Mouse (Mus musculus) kidney, adult 18-20 months (tissue): ENCODE data around the gene Nelfb.
A peak's percentile ranks its signal among the peaks of the same experiment; 100 is the strongest.

Experiments used
- DNase-seq: peaks from one replicate; pipeline ENCODE4 v3.0.0; 2021

Gene Nelfb

DNA sequence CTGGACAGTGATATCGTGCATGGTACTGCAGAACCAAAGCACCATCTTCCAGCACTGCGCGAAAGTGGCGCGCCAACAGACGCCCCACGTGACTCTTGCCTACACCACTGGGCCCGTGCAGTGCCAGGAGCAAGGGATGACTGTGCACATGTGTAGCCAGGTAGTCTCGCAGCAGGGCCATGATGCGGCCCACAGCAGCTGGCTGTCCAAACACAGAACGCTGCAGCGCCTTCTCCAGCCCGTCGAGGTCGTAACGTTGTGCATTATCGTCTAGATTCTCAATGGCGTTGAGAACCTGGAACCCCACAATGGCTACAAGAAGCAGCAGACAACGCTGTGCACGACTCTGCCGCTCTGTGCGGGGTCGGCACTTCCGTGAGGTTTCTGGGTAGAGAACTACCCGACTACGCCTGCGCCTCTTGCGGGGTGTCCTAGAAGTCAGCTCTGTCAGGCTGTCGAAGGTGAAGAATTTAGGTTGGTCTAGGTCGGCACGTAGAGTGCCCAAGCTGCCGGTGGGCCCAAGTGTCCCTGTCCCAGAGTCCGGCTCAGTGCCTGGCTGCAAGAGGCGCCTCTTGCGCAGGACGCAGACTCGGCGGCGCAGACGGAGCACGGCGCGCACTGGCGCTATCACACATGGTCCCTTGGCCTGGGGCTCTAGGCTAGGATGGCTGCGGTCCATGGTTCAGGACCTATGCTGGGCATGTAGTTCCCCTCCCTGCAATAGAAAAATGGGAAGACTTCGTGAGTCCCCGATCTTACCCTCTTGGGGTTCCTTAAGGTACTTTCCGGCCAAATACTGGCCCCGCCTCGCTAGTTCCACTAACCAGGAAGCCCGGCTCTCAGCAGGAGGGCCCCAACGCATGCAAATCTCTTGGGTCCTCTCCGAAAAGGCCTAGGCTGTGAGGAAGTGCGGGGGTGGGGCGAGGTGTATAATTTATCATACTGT lies 15.8 kb downstream of the Nelfb start:
- peak; percentile 79 for DNase-seq

DNA sequence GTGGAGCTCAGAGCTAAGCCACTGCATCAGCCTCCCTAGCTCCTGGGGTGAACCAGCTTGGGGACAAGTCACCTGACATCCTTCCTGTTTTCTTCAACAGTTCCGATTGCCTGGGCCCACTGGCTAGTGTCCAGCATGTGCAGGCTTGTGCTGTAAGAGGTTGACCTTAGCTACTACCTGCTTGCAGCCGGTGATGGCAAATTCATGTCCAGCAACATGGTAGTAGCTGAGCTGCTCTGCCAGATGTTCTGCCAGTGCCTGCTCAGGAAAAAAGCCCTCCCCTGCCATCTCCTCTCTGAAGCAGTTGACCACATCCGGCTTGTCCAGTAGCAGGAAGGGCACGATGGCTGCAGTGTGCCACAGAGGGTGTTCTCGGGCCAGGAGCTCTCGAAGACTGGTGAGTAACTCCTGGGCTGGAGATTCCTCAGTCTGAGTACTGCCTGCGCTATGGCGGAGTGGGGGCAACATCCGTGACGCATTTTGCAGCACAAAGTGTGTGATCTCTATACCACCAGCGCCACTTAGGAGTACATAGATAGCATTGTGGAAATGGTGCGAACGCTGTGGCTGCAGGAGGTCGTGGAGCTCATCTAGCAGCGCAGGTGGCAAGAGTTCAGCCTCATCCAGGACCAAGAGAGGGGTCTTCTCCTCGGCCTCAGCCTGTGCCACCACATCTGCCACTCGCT lies 16.7 kb downstream of the Nelfb start:
- DNase-seq: no peak

DNA sequence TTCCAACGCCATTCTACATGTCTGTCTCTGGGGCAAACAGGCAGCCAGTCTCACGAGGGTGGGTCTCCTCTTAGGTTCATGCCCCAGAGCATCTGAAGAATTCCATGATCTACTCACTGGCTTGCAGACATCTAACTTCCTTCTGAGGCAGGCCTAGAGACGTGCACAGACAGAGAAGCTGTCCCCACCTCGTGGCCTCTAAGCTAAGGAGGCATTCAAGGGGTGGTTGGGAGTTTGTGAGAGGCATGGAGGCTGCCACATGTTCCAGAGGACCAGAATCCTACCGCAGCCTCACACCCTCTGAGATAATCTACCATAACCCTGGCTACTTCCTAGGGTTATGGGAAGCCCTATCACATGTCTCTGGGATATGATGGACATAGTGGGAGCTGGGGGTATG lies 17.3 kb downstream of the Nelfb start:
- no peak for DNase-seq

DNA sequence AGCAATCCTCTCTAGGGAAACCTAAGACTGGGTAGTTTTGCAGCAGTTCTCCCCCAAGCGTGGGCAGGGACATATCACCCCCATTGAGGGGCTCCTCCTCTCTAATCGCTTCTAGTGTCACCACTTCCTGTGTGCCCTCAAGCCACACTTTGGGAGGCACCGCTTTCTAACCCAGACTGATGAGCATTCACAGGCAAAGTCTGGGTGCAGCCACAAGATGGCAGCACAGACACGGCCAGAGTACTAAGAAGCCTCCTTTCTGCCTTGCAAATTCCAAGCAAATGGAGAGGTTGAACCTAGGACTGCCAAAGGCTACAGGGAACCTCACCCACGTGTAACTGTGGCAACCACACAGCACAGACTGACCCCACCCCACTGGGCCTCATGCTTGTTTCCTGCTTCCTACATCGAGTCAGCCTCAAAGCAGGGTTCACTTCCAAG lies 17.9 kb downstream of the Nelfb start:
- DNase-seq: peak; percentile 88

DNA sequence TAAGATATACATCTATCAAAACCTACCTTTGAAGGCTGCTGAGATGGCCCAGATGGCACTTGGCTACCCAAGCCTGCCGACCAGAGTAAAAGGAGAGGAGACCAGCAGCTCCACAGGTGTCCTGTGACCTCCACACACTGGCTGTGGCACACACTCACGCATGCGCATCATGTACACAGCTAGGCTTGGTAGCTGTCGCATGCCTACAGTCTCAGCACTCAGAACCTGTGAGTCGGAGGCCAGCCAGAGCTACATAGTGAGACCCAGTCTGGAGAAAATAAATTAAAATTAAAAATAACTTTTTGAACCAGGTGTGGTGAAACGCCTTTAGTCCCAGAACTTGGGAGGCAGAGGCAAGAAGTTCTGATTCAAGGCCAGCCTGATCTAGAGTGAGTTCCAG lies 23.4 kb downstream of the Nelfb start:
- no peak for DNase-seq

DNA sequence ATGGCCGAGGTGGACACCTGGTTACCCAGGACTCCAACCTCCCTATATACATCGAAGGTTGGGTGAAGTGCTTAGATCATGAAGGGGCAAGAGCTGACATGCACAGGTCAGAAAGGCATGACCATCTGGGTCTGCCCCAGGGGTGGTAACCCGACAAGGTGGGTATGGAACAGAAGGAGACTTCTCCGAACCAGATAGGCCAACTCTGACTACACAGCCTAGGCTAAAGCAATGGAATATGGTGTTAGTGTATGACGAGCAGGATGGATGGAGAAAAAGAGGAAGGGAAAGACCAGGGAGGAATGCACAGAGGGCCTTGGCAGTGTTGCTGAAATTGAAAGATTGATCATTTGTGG lies 24.7 kb downstream of the Nelfb start:
- DNase-seq: no peak

DNA sequence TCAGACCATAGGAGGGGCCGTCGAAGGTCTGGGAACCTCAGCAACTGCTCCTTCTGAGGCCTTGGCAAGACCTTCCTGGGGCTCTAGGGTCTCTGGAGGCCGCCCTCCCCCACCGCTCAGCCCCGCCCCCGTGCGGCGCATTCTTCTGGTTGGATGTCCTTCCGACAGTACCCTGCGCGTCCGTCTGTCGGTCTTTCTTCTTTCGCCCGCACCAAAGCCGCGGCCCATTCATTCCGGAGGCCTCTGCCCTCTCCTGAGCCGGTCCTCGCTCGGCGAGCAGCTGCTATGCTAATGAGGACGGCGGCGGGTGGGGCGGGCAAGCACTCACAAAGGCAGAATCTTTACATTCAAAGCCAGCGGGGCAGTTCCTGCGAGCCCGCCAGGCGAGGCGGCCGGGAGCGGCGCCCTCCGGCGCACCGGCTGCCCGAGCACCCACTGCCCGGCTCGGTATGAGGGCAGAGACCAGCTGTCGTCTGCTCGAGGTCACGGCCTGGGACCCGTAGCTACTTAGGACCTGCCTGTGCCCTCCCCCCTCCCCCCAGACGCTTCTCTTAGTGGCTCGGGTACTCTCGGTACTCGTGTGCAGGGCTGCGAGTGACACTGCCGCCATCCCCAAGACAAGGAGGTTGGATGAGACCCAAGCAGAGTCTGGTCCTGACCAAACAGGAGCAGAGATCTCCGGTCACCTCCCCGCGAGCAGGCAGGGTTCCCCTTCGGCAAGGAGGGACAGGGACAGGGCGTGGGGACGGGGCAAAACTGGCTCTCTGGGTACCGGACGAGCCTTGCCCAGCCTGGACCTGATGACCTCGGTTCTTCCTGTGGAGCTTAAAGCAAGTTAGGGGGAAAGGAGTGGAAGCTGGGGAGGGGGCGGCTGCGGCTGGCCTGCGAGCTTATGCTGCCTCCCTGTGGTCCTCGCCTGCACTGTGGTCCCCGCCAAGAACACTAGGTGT lies 25.4 kb downstream of the Nelfb start:
- peak; percentile 70 for DNase-seq

DNA sequence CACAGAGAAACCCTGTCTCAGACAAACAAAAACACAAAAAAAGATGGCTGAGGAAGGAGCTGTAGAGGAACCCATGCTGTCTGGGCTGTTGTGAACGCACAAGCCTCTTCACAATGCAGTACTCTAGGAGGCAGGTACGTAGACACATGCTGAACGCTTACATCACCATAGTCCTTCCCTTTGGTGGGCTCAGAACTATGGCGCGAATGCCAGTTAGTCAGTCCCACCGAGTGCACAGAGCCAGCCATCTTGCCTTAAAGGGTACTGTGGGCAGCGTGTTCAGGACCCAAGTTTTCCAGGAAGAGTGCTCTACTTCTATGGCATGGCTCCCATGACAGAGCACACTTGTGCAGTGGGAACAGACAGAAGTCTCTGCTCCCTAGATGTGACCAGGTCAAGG lies 26.8 kb downstream of the Nelfb start:
- no peak for DNase-seq

DNA sequence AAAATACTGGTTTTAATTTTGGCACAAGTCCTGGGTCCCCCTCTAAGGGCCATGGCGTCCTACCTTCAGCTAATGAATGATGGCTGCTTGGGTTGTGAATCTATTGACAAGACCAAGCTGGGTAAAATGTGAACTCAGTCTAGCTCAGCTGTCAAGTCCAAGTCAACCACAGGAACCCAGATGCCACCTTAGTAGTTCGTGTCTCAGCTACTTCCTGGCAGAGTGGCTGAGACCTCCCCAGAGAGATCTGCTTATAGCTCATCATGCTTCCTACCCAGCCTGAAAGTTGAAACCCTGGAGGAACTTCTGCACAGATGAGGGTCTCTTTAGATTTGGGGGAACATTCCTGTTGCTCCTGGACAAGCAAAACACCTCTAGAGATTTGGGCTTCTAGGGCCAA lies 28.0 kb downstream of the Nelfb start:
- no peak for DNase-seq

DNA sequence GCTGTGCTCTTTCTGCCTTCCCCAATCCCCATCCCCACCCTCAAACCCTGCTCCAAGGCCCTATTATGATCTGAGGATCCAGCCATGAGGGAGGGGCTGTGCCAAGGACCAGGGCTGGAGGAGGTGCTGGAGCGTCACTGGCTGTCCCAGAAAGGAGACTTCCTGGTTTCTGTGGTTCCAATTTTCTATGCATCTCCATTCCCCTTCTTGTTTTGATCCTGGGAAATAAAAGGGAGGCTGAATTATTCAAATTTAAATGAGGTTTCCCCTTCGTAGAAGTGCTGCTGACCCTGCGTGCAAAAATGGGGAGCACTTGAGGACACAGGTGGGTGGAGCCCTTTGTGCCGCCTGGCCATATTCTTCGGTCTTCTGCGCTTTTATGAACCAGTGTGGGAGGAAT lies 28.6 kb downstream of the Nelfb start:
- no peak for DNase-seq

DNA sequence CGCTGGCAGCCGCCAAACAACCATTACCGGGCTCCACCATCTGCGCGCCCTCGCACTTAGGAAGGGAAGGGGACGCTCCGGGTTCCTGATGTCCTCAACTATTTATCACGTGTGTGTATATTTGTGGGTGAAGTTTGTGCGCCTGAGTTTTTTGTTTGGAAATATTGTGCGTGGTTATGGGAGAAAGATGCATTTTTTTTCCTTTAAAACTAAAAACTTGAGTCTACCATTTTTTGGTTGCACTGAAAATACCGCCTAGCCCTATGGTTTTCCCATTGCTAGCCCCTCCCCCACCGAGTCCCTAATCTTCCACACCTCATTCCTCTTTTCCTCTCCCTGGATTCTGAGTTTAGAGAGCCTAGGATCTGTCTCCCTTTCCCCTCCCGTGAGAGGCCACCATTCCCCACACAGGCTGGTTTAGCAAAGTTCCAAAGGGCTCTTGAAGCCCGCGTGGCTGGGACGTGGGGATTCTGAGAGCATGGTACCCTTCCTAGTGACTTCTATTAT lies 29.3 kb downstream of the Nelfb start:
- no peak for DNase-seq

DNA sequence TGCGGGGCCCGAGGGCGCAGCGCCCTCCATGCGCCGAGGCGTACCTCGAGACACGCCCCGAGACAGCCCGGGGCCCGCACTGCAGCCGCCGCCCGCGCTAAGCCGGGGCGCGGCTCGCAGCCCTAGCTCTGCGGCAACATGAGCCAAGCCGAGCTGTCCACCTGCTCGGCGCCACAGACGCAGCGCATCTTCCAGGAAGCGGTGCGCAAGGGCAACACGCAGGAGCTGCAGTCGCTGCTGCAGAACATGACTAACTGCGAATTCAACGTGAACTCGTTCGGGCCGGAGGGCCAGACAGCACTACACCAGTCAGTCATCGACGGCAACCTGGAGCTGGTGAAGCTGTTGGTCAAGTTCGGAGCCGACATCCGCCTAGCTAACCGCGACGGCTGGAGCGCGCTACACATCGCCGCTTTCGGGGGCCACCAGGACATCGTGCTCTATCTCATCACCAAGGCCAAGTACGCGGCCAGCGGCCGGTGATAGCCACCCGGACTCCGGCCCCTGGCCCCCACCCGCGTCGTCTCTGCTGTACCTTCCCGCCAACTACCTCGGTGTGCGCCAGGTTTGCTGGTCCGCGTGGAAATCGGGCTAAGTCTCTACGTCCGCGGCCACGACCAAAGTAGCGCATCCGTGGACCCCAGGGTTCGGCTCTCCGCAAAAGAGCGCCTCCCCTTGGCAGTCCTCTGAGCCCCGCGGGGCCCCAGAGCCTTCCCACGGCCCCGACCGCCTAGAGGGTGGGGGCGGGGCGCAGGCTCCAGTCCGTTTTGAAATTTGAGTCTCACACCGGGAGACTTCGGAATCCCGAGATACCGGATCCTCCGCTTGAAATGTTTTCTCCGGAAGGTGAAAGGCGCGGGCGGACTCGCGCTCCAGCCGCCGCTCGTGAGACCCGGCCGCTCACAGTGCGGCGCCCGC lies 30.1 kb downstream of the Nelfb start:
- peak; percentile 59 for DNase-seq

DNA sequence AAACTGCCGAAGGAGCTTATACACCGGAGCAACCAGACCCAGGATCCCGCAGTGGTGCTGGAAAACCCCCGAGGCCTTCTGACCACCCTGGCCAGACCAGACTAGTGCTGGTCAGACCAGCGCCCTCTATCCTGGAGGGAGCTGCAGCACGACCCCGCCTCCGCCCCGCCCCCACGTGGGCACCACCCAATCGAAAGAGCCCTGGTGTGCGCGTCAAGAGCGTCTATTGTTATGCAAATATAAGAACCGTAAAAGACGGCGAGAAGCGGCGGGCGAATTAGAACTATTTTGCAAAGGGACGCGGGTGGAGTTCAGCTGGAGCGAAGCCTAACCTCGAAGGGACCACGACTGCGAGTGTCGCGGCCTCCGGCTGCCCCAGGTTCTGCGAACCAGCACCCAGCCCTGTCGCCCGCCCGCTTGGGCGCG lies 30.8 kb downstream of the Nelfb start, which contains the start of gene Nrarp:
Gene Nrarp (plus strand): TSS at position 281 of the 426 bp plus-strand sequence.
- DNase-seq: peak; percentile 89

DNA sequence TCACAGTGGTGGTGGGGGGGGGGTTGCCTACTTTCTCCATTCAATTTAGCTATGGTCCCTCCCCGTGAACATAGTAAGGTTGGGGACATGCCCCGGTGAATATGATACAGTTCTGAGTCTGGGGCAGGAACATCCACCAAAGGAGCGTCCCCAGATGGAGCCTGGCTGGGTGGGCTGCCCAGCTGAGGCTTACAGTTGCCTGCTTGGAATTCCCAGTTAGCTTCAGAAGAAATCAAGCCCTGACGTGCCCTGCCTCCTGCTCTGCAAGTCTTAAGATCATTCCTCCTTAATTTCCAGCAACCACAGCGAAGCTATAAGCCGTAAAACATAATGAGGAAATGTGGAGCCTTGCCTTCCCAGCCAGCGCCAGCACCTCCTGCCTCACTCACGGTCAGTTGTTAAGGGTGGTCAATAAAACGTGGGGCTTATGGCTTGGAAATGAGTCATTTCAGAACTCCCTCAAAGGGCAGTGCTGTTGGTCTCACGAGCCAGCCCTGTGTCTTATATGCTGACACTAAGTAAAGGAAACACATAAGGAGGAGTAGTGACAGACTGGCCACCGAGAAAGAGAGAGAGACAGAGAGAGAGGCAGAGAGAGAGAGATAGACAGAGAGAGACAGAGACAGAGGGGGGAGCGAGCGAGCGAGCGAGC lies 31.6 kb downstream of the Nelfb start:
- no peak for DNase-seq

DNA sequence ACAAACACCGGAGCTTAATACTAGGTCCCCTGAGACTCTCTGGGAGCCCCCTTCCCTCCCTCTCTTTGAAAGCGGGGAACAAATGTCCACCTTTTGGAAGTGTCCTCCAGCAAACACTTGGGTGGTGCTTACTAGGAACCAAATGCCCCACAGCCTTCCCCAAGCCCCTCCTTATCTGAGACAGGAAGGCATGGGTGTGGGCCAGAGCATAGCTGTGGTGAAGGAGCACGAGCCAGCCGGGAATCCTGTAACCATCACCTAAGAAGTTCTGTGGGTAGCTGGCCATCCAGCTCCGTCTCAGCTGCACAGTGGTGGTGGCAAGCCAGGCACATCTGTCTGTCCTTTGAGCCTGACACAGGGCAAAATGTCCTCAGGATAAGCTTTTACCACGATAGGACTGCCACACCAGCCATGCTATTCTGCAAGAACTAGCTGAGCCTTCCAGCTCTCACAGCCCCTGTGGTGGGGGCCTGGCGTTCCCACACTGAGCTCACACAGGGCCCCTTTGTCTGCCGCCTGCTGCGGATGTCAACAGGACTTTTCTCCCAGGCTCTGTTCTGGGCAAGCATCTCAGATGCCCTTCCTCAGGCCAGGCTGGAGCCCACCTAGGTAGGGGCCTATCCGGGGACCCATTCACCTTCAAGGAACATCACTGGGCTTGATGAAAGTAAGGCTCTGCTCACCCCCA lies 32.9 kb downstream of the Nelfb start:
- no peak for DNase-seq

DNA sequence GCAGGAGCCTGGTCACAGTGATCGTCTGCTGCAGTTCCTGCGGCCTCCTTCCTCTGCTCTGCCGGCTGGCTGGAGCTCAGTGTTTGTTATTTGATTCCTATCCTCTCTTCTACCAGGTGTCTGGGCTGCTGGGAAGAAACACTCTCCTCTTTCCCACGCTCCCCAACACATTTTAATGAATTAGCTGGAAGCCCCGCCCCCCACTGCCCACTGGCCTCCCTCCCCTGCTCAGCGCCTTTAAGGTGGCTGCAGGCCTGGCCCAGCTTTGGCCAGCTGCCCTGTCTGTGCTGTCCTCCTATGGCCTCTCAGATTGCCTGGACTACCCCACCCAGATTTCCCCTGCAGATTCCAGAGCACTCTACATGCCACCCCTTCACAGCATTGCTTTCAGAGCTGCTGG lies 33.6 kb downstream of the Nelfb start:
- DNase-seq: peak; percentile 64

DNA sequence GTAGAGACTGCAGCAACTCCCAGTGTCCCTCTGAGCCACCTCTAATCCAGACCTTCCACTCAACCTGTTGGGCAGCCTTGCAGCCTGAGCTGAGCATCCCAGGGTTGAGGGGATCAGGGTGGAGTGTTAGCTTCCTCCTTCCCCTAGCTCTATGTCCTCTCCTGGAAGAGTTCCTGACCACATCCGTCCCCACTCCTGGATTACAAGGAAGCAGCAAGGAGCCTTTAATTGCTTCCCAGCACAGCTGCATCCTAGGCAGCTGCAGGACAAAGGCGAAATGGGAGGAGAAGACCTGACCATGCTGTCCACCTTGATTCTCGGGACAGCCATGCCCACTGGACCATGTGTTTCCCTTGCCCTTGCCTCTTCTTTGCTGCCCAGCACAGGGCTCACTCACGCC lies 34.2 kb downstream of the Nelfb start:
- no peak for DNase-seq

DNA sequence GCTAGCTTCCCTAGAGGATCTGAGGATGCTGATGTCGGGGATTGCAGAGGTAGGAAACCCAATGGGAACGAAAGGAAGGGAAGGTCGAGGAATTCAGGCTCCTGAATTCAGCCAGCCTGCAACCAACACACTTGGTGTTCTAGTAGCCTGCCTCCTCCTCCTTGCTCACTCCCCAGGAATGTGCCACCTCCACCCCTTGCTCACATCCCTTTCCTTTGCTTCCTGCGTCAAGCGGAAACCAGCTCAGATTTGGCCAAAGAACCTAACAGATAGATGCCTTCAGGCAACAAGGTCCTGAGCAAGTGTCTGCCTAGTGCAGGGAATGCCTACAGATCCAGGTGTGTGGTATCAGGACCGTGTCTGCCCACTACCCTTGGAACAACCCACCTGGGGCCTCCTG lies 34.7 kb downstream of the Nelfb start:
- no peak for DNase-seq

DNA sequence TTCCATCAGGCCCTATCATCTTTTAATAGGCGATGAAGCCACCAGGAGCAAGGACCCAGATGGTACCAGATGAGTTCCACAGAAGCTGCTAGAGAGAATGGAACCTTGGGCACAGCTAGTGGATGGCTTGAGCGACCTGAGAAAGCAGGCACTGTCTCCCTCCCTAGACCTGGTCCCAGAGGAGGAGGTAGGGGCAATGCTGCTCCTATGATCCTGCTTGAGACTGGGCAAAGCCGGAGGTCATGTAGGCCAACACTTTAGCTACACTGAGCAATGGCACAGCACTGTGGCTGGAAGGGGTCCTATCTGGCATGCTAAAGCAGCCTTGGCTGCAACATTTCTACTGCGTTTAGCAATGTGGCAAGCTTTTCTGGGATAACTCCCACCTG lies 35.6 kb downstream of the Nelfb start:
- DNase-seq: no peak

DNA sequence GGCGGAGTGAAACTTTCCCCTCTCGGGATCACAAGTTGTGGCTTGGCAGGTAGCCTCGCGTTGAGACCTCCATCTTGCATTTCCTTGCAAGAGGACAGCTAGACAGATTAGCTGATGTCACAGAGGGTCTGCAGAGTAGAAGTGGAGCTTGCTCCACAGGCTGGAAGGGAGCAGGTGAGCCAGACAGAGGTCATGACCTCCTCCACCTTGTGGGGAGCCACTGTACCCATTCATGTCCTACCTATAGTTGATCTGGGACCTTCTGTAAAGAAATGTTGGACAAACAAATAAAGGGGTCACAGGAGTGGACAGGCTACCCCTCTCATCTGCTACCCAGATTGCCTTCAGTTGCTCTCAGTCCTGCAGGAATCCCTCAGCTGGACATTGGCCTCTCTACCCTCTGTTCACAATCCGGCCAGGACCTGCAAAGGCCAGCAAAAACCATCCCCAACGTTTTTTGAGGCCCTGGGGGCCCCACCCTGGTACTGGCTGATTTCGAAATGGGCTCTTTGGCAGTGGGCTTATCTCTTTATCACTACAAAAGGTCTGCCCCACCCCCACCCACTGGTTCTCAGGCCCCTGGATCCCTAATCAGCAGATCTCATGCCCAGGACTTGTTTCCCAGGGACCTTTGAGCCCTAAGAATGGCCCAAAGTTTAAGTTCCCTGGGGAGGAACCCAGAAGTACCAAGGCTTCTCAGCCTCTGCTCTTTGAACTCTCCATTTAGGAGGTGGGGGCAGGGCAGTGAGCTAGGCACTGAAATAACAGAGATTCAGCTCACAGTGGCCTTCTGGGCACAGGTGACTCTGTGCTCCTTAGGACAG lies 36.2 kb downstream of the Nelfb start:
- DNase-seq: peak; percentile 74
